Mouse (Mus musculus) forebrain, embryonic 16.5 days (tissue): ENCODE measurements around the gene Lmna. TPM values are rescaled to one million over a fixed set of nuclear protein-coding genes. Genes with fewer than 3 reads are reported as not detected.

ENCODE experiments used
- ATAC-seq: fragments of 200-750 bp; cut with Nextera tagmentation; 2 replicates; pipeline ENCODE4 v1.8.0; 2017; ENCODE audit warnings: mild to moderate bottlenecking, moderate library complexity
- H3K27ac ChIP-seq: fragments of 300-500 bp; sonication (generic); 2 replicates; pipeline ENCODE4 v1.5.1; 2014; ENCODE audit warnings: low read length, control low read depth
- H3K27me3 ChIP-seq: fragments of 300-500 bp; sonication (generic); replicated peaks from 2 replicates; pipeline ENCODE4 v1.6.1; 2014; ENCODE audit warnings: low read length; ENCODE audit not compliant: control insufficient read depth, insufficient read depth
- H3K36me3 ChIP-seq: fragments of 300-500 bp; sonication (generic); 2 replicates; pipeline ENCODE4 v1.6.1; 2014; ENCODE audit not compliant: control insufficient read depth, insufficient read depth
- H3K4me1 ChIP-seq: fragments of 300-500 bp; sonication (generic); replicated peaks from 2 replicates; pipeline ENCODE4 v1.6.1; 2014; ENCODE audit warnings: low read length; ENCODE audit not compliant: control insufficient read depth, insufficient read depth
- H3K4me2 ChIP-seq: fragments of 300-500 bp; sonication (generic); 2 replicates; pipeline ENCODE4 v1.6.1; 2014; ENCODE audit warnings: mild to moderate bottlenecking, low read length, control low read depth
- H3K4me3 ChIP-seq: fragments of 300-500 bp; sonication (generic); replicated peaks from 2 replicates; pipeline ENCODE4 v1.5.1; 2014; ENCODE audit warnings: mild to moderate bottlenecking, low read length, control low read depth
- H3K9ac ChIP-seq: fragments of 300-500 bp; sonication (generic); replicated peaks from 2 replicates; pipeline ENCODE4 v1.6.1; 2014; ENCODE audit warnings: low read depth, low read length, control low read depth
- H3K9me3 ChIP-seq: fragments of 300-500 bp; sonication (generic); 2 replicates; pipeline ENCODE4 v1.6.1; 2016; ENCODE audit warnings: low read length; ENCODE audit not compliant: control insufficient read depth
- WGBS: fragments of 180-500 bp; shearing (Covaris S2); extraction: QIAGEN DNeasy Blood & Tissue Kit; methylation state at CpG from one replicate; pipeline ENCODE4 v1.1.7; 2014; 5-methylcytosine and 5-hydroxymethylcytosine counted together
- polyA plus RNA-seq: library from polyadenylated mRNA; unstranded; fragments of >200 nt; fragmentation: Nextera tagmentation; extraction: Ambion mirVana; gene quantifications from 2 replicates; pipeline ENCODE4 v1.2.1, GENCODE M21; 2015

Gene Lmna
- polyA plus RNA-seq, 1 experiment from 2014 or later: 26.9 TPM

DNA sequence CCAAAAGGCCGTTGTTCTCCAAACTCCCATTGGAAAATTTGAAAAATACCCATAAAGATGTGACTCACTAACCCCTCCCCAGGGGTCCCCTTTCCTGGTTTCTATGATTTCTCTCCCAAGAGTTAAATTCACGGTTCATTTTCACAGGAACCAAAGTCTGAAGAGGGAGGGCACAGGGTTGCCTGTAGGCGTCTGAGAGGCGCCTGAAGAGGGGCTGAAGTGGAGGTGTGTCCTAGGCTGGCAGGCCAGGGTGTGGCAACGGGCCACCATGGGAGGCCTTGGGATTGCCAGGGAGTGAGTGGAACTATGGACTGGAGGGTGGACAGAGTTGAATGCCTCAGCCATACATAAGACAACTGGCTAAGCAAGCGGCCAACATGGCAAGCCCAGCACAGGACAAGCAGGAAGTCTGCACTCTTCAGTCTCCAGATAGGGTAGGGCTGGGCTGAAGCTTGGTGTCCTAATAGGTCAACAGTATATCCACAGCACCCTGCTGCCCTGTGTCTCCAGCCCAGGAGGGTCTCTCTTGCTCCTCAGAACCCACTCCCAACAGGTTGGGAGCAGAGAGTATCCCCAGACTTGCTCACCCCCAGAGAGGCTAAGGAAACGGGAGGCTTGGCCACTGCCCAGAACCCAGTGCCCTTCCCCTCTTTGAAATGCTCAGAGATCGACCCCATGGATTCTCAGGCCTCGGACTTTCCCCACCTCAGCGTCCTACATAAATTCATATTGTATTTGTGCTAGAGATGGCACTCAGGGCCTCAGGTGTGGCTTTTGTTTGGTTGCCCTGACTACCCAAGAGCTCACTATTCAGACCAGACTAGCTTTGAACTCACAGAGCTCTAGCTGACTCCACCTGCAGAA is 4.7 kb upstream of the Lmna start:
- H3K4me1 ChIP-seq: peaks cover 21% of the 10 kb centered on the region
- no peak overlapping the region for H3K4me3 ChIP-seq
- no peak overlapping the region for H3K4me2 ChIP-seq
- no peaks in the 10 kb centered on the region for H3K27me3 ChIP-seq
- no peaks in the 10 kb centered on the region for H3K9me3 ChIP-seq
- no peak overlapping the region for H3K27ac ChIP-seq
- 76% methylated on average over 10 of the region's 10 CpGs for WGBS
- no peaks in the 10 kb centered on the region for H3K36me3 ChIP-seq
- no peak for ATAC-seq
- H3K9ac ChIP-seq: no peak overlapping the region

DNA sequence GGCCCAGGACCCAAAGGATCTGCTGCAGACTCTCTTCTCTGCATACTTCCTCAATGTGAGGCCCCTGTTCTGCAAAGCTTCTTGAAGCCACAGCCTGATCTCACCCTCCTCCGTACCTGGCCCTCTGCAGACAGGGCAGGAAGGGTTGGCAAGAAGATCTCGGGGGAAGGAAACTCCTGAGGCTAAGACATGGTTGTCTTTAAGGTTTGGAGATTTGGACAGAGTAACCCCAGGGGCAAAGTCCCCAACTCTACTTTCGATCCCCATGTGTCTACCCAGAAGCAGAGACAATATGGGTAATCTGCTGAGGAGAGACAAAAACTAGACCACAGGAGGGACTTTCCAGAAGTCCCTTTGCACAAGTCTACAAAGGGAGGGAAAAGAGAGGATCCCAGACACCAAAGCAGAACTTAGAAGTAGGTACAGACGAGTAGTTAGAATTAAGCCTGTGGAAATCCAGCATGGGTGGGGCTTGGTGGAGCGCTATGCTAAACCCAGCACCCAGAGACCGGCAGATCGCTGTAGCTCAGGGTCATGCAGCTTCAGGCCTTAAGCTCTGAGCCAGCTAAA is 3.9 kb upstream of the Lmna start:
- Histone ChIP-seq H3K27me3 (no peaks in the 10 kb centered on the region), H3K4me2 (no peak overlapping the region), H3K27ac (no peak overlapping the region), H3K9me3 (no peaks in the 10 kb centered on the region), H3K36me3 (no peaks in the 10 kb centered on the region), H3K4me1 (peaks cover 24% of the 10 kb centered on the region), H3K9ac (no peak overlapping the region), H3K4me3 (no peak overlapping the region)
- no peak for ATAC-seq
- WGBS: 80% methylated on average over 7 of the region's 7 CpGs

DNA sequence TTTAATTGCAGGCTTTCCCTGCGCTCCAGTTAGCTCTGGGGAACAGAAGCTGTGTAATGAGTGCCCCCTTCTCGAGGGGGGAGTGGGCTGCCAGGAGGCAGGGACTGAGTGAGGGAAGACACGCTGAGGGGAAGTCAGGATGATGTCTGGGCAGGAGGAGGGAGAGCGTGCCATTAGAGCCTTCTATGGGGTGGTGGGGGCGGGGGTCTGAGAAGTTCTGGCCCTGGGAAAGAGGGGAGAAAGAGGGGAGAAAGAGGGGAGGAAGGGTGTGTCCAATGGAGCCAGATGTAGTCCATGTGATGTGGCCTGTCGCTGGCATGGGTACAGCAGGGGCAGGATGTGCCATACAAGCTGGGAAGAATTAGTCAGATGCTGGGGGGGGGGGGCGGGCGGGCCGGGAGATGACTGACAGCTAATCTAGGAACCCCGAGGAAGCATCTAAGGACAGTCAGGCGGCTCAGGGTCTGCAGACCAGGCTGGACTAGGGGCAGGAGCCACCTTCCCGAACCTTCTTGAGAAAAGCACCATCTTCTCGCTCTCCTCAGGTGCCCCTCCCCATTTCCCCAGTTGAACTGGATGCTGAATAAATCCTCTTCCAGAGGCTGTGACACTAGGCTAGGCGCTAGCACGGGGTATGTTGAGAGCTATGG is 3.3 kb upstream of the Lmna start:
- H3K27me3 ChIP-seq: no peaks in the 10 kb centered on the region
- H3K9ac ChIP-seq: 0 out of 2 replicates have a peak overlapping the region, but pooled peaks have one; percentile 17
- no peak for ATAC-seq
- H3K4me1 ChIP-seq: peaks cover 24% of the 10 kb centered on the region
- no peaks in the 10 kb centered on the region for H3K36me3 ChIP-seq
- H3K27ac ChIP-seq: no peak overlapping the region
- H3K4me3 ChIP-seq: no peak overlapping the region
- H3K9me3 ChIP-seq: no peaks in the 10 kb centered on the region
- no peak overlapping the region for H3K4me2 ChIP-seq
- WGBS: 40% methylated on average over 13 of the region's 15 CpGs

DNA sequence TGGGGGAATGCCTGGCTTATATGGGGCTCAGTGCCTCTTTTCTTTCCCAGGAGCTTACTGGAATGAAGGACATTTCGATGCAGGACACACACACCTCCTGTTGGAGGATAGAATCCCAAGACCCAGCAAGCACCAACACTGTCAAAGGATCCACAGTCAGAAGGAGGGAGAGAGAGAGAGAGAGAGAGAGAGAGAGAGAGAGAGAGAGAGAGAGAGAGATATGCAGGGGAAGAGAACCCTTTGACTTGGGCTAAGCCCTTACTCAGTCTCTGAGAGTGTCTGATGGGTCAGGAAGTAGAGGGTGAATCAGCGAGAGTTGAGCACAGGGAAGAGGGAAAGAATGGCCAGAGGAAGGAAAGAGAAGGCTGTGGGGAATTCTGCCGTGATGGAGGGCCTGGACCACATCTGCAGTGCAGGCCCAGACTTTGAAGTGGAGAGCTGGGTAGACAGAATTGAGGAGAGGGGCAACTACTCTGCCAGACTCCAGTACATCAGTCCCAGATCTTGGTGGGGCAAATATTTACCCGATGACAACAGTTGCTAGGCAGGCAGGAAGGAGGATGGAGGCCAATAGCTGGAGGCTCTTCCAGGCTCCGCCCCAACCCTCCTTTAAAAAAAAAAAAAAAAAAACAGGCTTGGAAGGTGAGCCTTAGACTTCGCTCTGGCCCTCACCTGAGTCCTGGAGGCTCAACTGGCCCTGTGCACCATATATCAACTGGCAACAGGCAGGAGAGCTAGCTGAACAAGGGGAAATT is 2.6 kb upstream of the Lmna start:
- H3K4me3 ChIP-seq: no peak overlapping the region
- no peaks in the 10 kb centered on the region for H3K36me3 ChIP-seq
- 0 out of 2 replicates have a peak overlapping the region, but pooled peaks have one; percentile 17 for H3K9ac ChIP-seq
- no peaks in the 10 kb centered on the region for H3K9me3 ChIP-seq
- no peak for ATAC-seq
- H3K27me3 ChIP-seq: no peaks in the 10 kb centered on the region
- 42% methylated on average over 6 of the region's 6 CpGs for WGBS
- no peak overlapping the region for H3K4me2 ChIP-seq
- H3K4me1 ChIP-seq: peaks cover 24% of the 10 kb centered on the region
- H3K27ac ChIP-seq: no peak overlapping the region

DNA sequence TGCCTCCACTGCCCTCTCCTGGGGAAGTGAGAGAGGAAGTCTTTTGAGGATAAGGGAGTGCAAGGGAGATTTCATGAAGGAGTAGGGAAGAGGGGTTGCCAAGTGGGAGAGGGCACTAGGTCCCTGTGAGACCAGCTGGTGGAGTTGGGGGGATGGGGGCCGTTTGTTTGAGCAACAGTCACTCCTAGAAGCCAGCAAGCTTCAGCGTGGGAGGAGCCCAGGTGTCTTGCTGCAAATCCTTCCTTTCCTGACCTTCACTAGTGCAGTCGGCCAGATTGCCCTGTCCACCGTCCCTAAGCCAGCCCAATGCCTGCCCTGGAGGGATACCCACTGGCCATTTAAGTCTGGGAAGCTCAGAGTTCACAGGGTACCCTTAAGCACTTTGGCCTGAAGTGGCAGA is 1.8 kb upstream of the Lmna start:
- H3K9me3 ChIP-seq: no peaks in the 10 kb centered on the region
- ATAC-seq: no peak
- no peak overlapping the region for H3K27ac ChIP-seq
- no peak overlapping the region for H3K4me2 ChIP-seq
- no peaks in the 10 kb centered on the region for H3K36me3 ChIP-seq
- peaks cover 24% of the 10 kb centered on the region for H3K4me1 ChIP-seq
- WGBS: 60% methylated on average over 4 of the region's 4 CpGs
- no peaks in the 10 kb centered on the region for H3K27me3 ChIP-seq
- H3K9ac ChIP-seq: no peak overlapping the region
- no peak overlapping the region for H3K4me3 ChIP-seq

DNA sequence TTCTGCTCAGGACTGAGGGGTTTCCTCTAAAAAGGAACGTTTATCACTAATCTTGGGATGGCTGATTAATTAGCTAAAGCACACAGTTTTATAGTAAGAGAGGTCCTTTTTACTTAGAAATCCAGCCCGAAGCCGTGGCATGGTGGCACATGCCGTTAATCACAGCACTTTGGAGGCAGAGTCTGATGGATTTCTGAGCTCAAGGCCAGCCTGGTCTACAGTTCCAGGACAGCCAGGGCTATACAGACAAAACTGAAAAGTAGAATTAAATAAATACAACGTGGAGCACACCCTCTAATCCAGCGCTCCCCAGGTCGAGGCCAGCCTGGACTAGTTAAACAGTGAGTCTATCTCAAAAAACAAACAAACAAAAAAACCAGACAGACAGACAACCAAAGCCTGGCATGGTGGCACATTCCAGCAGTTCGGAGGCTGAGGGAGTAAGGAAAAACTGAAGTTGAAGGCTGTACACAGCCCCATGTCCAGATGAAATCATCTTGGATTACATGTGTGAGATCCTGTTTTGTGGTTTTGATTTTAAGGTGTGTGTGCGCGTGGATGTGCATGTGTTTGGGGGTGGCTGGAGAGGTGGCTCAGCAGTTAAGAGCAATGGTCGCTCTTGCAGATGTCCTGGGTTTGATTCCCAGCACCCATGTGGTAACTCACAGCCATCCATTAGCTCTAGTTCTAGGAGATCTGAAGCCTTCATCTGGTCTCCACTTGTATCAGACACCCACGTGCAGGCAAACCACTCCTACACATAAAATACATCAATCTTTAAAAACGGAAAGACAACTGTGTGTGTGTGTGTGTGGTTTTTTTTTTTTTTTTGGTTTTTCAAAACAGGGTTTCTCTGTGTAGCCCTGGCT is 899 bp upstream of the Lmna start:
- peak overlapping the region; percentile 45 for H3K4me3 ChIP-seq
- WGBS: 49% methylated on average over 13 of the region's 13 CpGs
- no peaks in the 10 kb centered on the region for H3K36me3 ChIP-seq
- no peaks in the 10 kb centered on the region for H3K9me3 ChIP-seq
- H3K9ac ChIP-seq: peak overlapping the region; percentile 59
- peaks cover 24% of the 10 kb centered on the region for H3K4me1 ChIP-seq
- ATAC-seq: 0 out of 2 replicates have a peak, but pooled peaks have one; percentile 0
- H3K27ac ChIP-seq: peak overlapping the region; percentile 85
- H3K4me2 ChIP-seq: peak overlapping the region; percentile 67
- no peaks in the 10 kb centered on the region for H3K27me3 ChIP-seq

DNA sequence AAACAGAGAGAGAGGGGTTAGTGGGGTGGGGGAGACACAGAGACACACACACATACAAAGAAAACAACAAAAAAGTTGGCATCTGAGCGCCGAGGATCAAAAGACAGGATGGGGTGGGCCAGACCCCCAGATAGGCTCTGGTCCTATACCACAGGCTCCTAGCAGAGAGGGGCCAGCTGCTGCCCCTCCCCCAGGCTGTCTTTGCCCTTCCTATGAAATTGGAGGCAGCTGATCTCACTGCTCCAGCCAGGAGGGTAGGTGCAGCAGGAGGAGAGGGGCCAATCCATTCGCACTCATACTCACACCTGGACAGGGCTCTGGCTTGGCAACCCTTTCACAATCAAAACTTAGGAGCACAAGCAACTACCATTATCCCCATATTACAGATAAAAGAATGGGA is 506 bp downstream of the Lmna start:
- H3K36me3 ChIP-seq: no peaks in the 10 kb centered on the region
- H3K9me3 ChIP-seq: no peaks in the 10 kb centered on the region
- peak overlapping the region; percentile 59 for H3K9ac ChIP-seq
- H3K27me3 ChIP-seq: no peaks in the 10 kb centered on the region
- peaks cover 24% of the 10 kb centered on the region for H3K4me1 ChIP-seq
- peak overlapping the region; percentile 85; the same call in 1 of the 2 replicates for H3K27ac ChIP-seq
- ATAC-seq: no peak
- H3K4me2 ChIP-seq: peak overlapping the region; percentile 67
- 73% methylated on average over 3 of the region's 3 CpGs for WGBS
- peak overlapping the region; percentile 45 for H3K4me3 ChIP-seq

DNA sequence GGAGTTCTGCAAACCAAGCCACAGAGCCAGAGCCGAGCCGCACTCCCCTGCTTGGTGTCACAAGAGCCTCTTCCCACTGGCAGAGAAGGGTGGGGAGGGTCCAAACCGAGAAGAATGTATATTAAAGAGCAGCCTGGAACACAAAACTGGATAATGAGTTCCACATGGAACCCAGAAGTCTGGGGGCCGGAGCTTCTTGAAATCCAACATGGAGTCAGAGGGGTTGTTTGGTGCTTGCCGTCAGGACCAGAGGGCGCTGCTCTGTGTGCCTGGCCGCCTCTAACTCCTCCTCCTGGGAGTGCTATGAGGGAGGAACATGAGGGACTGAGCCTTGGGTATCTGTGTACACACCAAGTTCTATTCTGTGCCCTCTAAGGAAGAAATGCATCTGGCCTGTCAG is 4.0 kb downstream of the Lmna start:
- Histone ChIP-seq H3K9ac (no peak overlapping the region), H3K27me3 (no peaks in the 10 kb centered on the region), H3K4me2 (no peak overlapping the region), H3K27ac (no peak overlapping the region), H3K4me1 (peaks cover 32% of the 10 kb centered on the region), H3K9me3 (no peaks in the 10 kb centered on the region), H3K36me3 (no peaks in the 10 kb centered on the region), H3K4me3 (no peak overlapping the region)
- no peak for ATAC-seq
- 50% methylated on average over 7 of the region's 7 CpGs for WGBS
